Mouse (Mus musculus): Measurements from ENCODE around the gene Tcf19.

DNA sequence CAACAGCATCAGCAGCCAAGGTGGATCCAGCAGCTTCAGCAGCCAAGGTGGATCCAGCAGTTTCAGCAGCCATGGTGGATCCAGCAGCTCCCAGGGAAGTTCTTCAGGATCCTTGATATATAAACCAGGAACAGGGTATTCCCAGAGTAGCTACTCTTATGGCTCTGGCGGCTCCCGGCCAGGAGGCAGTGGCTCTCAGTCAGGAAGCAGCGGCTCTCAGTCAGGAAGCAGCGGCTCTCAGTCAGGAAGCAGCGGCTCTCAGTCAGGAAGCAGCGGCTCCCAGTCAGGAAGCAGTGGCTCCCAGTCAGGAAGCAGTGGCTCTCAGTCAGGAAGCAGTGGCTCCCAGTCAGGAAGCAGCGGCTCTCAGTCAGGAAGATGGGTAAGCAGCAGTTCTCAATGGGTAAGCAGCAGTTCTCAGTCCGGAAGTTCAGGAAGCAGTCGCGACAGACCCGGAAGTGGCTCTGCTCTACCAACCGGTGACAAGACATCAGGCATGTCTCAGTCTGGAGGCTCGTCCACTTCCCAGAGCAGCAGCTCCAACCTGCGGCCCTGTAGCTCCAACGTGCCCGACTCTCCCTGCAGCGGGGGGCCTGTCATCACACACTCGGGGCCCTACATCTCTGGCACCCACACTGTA is 38.3 kb upstream of the Tcf19 start:
- TF ChIP-seq CTCF (IDR thresholded peaks at IDR 0.05; ENCODE audit: low read depth) (no peak), EP300 (optimal IDR thresholded peaks at IDR 0.05) (no peak)

Measured in stomach, postnatal 0 days (tissue).